Mouse (Mus musculus) intestine, embryonic 14.5 days (tissue): ENCODE data around the gene Slc38a3. TPM values are rescaled to one million over a fixed set of nuclear protein-coding genes. Genes with fewer than 3 reads are reported as not detected.

Experiments
- ATAC-seq: fragments of 200-750 bp; cut with Nextera tagmentation; replicated peaks from 2 replicates; pipeline ENCODE4 v1.8.0; 2017; ENCODE audit warnings: low read depth, moderate number of reproducible peaks, moderate TSS enrichment, moderate library complexity; ENCODE audit not compliant: low FRiP score, low TSS enrichment
- DNase-seq: peaks from one replicate; pipeline ENCODE4 v3.0.0-alpha.2; 2018; ENCODE audit warnings: low spot score
- H3K27ac ChIP-seq: fragments of 300-500 bp; sonication (generic); 2 replicates; pipeline ENCODE4 v1.5.1; 2014; ENCODE audit warnings: low read depth, mild to moderate bottlenecking, control low read depth
- H3K27me3 ChIP-seq: fragments of 300-500 bp; sonication (generic); replicated peaks from 2 replicates; pipeline ENCODE4 v1.6.1; 2014; ENCODE audit warnings: low read length, control low read depth; ENCODE audit not compliant: control insufficient read depth, insufficient read depth
- H3K36me3 ChIP-seq: fragments of 300-500 bp; sonication (generic); 2 replicates; pipeline ENCODE4 v1.6.1; 2014; ENCODE audit warnings: low read length, control low read depth; ENCODE audit not compliant: control insufficient read depth, insufficient read depth
- H3K4me1 ChIP-seq: fragments of 300-500 bp; sonication (generic); replicated peaks from 2 replicates; pipeline ENCODE4 v1.6.1; 2014; ENCODE audit warnings: low read length, control low read depth, mixed read lengths; ENCODE audit not compliant: control insufficient read depth, insufficient read depth
- H3K4me2 ChIP-seq: fragments of 300-500 bp; sonication (generic); 2 replicates; pipeline ENCODE4 v1.6.1; 2014; ENCODE audit warnings: low read length
- H3K4me3 ChIP-seq: fragments of 300-500 bp; sonication (generic); 2 replicates; pipeline ENCODE4 v1.5.1; 2014; ENCODE audit warnings: low read depth, low read length, control low read depth, mixed read lengths
- H3K9ac ChIP-seq: fragments of 300-500 bp; sonication (generic); 2 replicates; pipeline ENCODE4 v1.6.1; 2014; ENCODE audit warnings: mild to moderate bottlenecking, low read length
- H3K9me3 ChIP-seq: fragments of 300-500 bp; sonication (generic); 2 replicates; pipeline ENCODE4 v1.6.1; 2016; ENCODE audit warnings: low read length, control low read depth; ENCODE audit not compliant: control insufficient read depth
- WGBS: fragments of 180-500 bp; shearing (Covaris S2); extraction: QIAGEN DNeasy Blood & Tissue Kit; methylation state at CpG from one replicate; pipeline ENCODE4 v1.1.7; 2014; 5-methylcytosine and 5-hydroxymethylcytosine counted together
- polyA plus RNA-seq: library from polyadenylated mRNA; unstranded; fragments of >200 nt; fragmentation: Nextera tagmentation; extraction: Ambion mirVana; gene quantifications from 2 replicates; pipeline ENCODE4 v1.2.1, GENCODE M21; 2014

Gene Slc38a3
- polyA plus RNA-seq: 2.2 and 9.3 TPM in 2 replicates

- no peak within 1 kb of the TSS for H3K27ac ChIP-seq
- no peaks in the 10 kb centered on the region for H3K36me3 ChIP-seq
- no peak within 1 kb of the TSS for H3K4me2 ChIP-seq
- no peaks in the 10 kb centered on the region for H3K9me3 ChIP-seq
- ATAC-seq (no peak), DNase-seq (no peak)
- no peak within 1 kb of the TSS for H3K4me3 ChIP-seq
- H3K27me3 ChIP-seq: peaks cover 19% of the 10 kb centered on the region
- 82% methylated on average over 9 of the region's 9 CpGs for WGBS
- no peak within 1 kb of the TSS for H3K9ac ChIP-seq
- H3K4me1 ChIP-seq: peaks cover 7% of the 10 kb centered on the region
Measured at GRCm38 (mm10) chr9:107669480-107669945, at the start of gene Slc38a3. TSS of gene Slc38a3 (minus strand) at chr9:107669530.

- 0 out of 2 replicates have a peak overlapping the region, but pooled peaks have one; percentile 5 for H3K4me2 ChIP-seq
- ATAC-seq (no peak; the same call in 1 of the 2 replicates), DNase-seq (no peak)
- H3K9ac ChIP-seq: no peak overlapping the region
- H3K4me1 ChIP-seq: peaks cover 28% of the 10 kb centered on the region
- no peaks in the 10 kb centered on the region for H3K9me3 ChIP-seq
- H3K36me3 ChIP-seq: no peaks in the 10 kb centered on the region
- WGBS: 41% methylated on average over 6 of the region's 6 CpGs
- H3K4me3 ChIP-seq: no peak overlapping the region
- H3K27ac ChIP-seq: peak overlapping the region; percentile 22; the same call in 1 of the 2 replicates
- H3K27me3 ChIP-seq: no peaks in the 10 kb centered on the region
Measured at GRCm38 (mm10) chr9:107716951-107717350, 47.6 kb upstream of the Slc38a3 start.

- peaks cover 28% of the 10 kb centered on the region for H3K4me1 ChIP-seq
- H3K27ac ChIP-seq: no peak overlapping the region
- no peaks in the 10 kb centered on the region for H3K36me3 ChIP-seq
- H3K27me3 ChIP-seq: no peaks in the 10 kb centered on the region
- ATAC-seq (no peak), DNase-seq (no peak)
- H3K4me3 ChIP-seq: no peak overlapping the region
- no peak overlapping the region for H3K4me2 ChIP-seq
- no peak overlapping the region for H3K9ac ChIP-seq
- WGBS: 86% methylated on average over 2 of the region's 2 CpGs
- no peaks in the 10 kb centered on the region for H3K9me3 ChIP-seq
Measured at GRCm38 (mm10) chr9:107715632-107716031, 46.3 kb upstream of the Slc38a3 start.

GRCm38 (mm10) chr9:107714221-107714952 lies 45.1 kb upstream of the Slc38a3 start:
- Histone ChIP-seq H3K27ac (peak overlapping the region; percentile 57), H3K9me3 (no peaks in the 10 kb centered on the region), H3K9ac (0 out of 2 replicates have a peak overlapping the region, but pooled peaks have one; percentile 20), H3K4me2 (peak overlapping the region; percentile 8; the same call in 1 of the 2 replicates), H3K4me3 (no peak overlapping the region), H3K36me3 (no peaks in the 10 kb centered on the region), H3K4me1 (peaks cover 28% of the 10 kb centered on the region), H3K27me3 (no peaks in the 10 kb centered on the region)
- DNase-seq: peak; percentile 66
- 0 out of 2 replicates have a peak, but pooled peaks have one; percentile 14 for ATAC-seq
- 11% methylated on average over 12 of the region's 12 CpGs for WGBS

- peaks cover 4% of the 10 kb centered on the region for H3K36me3 ChIP-seq
- peaks cover 47% of the 10 kb centered on the region for H3K4me1 ChIP-seq
- peak within 1 kb of the TSS; percentile 73 for H3K9ac ChIP-seq
- under 1% methylated on average over 81 of the region's 86 CpGs for WGBS
- peak within 1 kb of the TSS; percentile 69 for H3K4me3 ChIP-seq
- ATAC-seq: peak; percentile 82
- peak within 1 kb of the TSS; percentile 89 for H3K4me2 ChIP-seq
- peak within 1 kb of the TSS; percentile 72; the same call in 1 of the 2 replicates for H3K27ac ChIP-seq
- no peaks in the 10 kb centered on the region for H3K9me3 ChIP-seq
- DNase-seq: peak; percentile 91
- H3K27me3 ChIP-seq: no peaks in the 10 kb centered on the region
Measured at GRCm38 (mm10) chr9:107709697-107710483, 40.6 kb upstream of the Slc38a3 start, which contains the start of gene Sema3f. TSS of gene Sema3f (minus strand) at chr9:107710475.

- peaks cover 7% of the 10 kb centered on the region for H3K36me3 ChIP-seq
- H3K4me1 ChIP-seq: peaks cover 46% of the 10 kb centered on the region
- ATAC-seq (no peak; the same call in 1 of the 2 replicates), DNase-seq (peak; percentile 79)
- under 1% methylated on average over 50 of the region's 55 CpGs for WGBS
- no peaks in the 10 kb centered on the region for H3K27me3 ChIP-seq
- peak overlapping the region; percentile 89 for H3K4me2 ChIP-seq
- peak overlapping the region; percentile 69 for H3K4me3 ChIP-seq
- no peaks in the 10 kb centered on the region for H3K9me3 ChIP-seq
- peak overlapping the region; percentile 72; the same call in 1 of the 2 replicates for H3K27ac ChIP-seq
- H3K9ac ChIP-seq: peak overlapping the region; percentile 73
Measured at GRCm38 (mm10) chr9:107709096-107709696, 39.9 kb upstream of the Slc38a3 start.

- H3K27ac ChIP-seq: peak overlapping the region; percentile 72
- H3K4me3 ChIP-seq: peak overlapping the region; percentile 69
- H3K4me1 ChIP-seq: peaks cover 46% of the 10 kb centered on the region
- H3K4me2 ChIP-seq: peak overlapping the region; percentile 89
- WGBS: 4% methylated on average over 21 of the region's 21 CpGs
- no peaks in the 10 kb centered on the region for H3K9me3 ChIP-seq
- ATAC-seq (no peak), DNase-seq (peak; percentile 61)
- no peaks in the 10 kb centered on the region for H3K27me3 ChIP-seq
- H3K36me3 ChIP-seq: peaks cover 10% of the 10 kb centered on the region
- peak overlapping the region; percentile 73 for H3K9ac ChIP-seq
Measured at GRCm38 (mm10) chr9:107708439-107709095, 39.2 kb upstream of the Slc38a3 start.
